Mouse (Mus musculus) small intestine, adult 2 months (tissue): Measurements from ENCODE around the gene Recql.

ENCODE experiments used
- CTCF ChIP-seq: fragments of 200-500 bp; IDR thresholded peaks from 2 replicates; pipeline ENCODE4 v1.5.1; 2012; ENCODE audit warnings: low read depth, mild to moderate bottlenecking, control low read depth, inconsistent platforms, low read length, moderate library complexity, mixed read lengths; ENCODE audit not compliant: insufficient replicate concordance, insufficient read length; ENCODE audit errors: extremely low read depth
- POLR2A ChIP-seq: fragments of 200-500 bp; IDR thresholded peaks from 2 replicates; pipeline ENCODE4 v1.6.1; 2012; ENCODE audit warnings: low read depth, mild to moderate bottlenecking, control low read depth, inconsistent platforms, low read length, moderate library complexity

DNA sequence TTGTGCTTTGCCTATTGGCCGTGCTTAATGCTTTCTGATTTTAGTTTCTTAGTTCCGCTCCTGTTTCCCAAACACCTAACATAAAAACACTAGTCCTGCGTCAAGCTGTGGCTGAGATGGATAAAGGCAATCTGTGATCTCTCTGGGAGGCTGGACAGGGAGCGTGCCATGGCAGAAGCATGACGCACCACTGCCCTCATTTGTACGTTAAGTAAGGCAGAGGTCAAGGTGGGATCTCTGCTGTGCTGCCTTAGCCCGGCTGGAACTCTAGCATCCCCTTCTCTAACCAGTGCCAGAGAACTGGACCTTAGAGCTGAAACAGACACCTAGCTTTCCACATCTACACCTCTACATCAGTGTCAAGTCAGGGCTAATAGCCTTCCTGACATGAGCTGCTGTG lies 5.3 kb downstream of the Recql start:
- TF ChIP-seq POLR2A (no peak), CTCF (no peak)
